Comparison of ENCODE assay signal across 21 mouse cellular contexts in the genomic region with DNA sequence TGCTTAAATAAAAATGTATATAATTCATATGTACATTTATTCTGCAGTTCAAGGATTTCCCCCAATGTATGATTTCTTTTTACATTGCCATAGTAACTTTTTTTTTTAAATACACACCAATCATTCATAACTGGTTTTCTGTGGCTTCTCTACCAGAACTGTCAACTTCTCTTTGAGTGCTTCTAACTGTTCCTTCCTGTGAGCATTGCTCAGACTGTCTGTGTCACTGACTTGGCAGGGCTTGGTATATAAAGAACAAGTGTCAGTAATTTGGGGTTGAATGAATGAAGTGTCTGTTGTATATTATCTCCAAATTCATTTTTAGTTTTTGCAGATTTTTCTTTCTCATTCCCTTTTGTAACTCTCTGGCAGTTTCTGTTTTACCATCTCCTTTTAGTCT. TPM values are rescaled to one million over a fixed set of nuclear protein-coding genes. Genes with fewer than 3 reads are reported as not detected.
DNase-seq lines count a peak whose midpoint lies in the region; ATAC-seq and TF ChIP-seq lines count a peak whose summit lies in the region.
"Had no signal": no experiment of that assay in that cellular context is flagged by ENCODE, and none has a peak within 500 bp of the region (broad histone marks: within the 10 kb centered on the region; RNA-seq: fewer than 3 reads in every experiment).

No protein-coding gene starts in this region.

- H3K36me3 ChIP-seq in heart, adult 2 months (ENCODE audit: control insufficient read depth, insufficient read depth, low read length): peaks cover 17% of the 10 kb centered on the region
- H3K36me3 ChIP-seq in heart, embryonic 15.5 days: no peaks in the 10 kb centered on the region
- H3K36me3 ChIP-seq: embryonic facial prominence, embryonic 12.5 days; forebrain, embryonic 15.5 days; G1E; hindbrain, embryonic 13.5 days; intestine, embryonic 15.5 days had no signal

- H3K79me2 ChIP-seq in heart, adult 2 months (replicated peaks; ENCODE audit: control insufficient read depth, insufficient read depth, low read length): peaks cover 7% of the 10 kb centered on the region

- no peak for TF ChIP-seq POLR2A in heart, adult 2 months (IDR thresholded peaks at IDR 0.05; ENCODE audit: insufficient read depth, low read depth, low read length)

- H3K4me3 ChIP-seq in heart, adult 2 months: no peak overlapping the region
- no peak overlapping the region for H3K4me3 ChIP-seq in heart, embryonic 15.5 days
- H3K4me3 ChIP-seq: embryonic facial prominence, embryonic 12.5 days; forebrain, embryonic 15.5 days; hindbrain, embryonic 13.5 days; intestine, embryonic 15.5 days had no signal

- H3K9ac ChIP-seq in heart, adult 2 months (ENCODE audit: low read depth, low read length): no peak overlapping the region
- H3K9ac ChIP-seq in heart, embryonic 15.5 days: no peak overlapping the region
- H3K9ac ChIP-seq: embryonic facial prominence, embryonic 12.5 days; forebrain, embryonic 15.5 days; hindbrain, embryonic 13.5 days; intestine, embryonic 15.5 days had no signal

- H3K4me2 ChIP-seq in heart, embryonic 15.5 days: no peak overlapping the region
- H3K4me2 ChIP-seq: embryonic facial prominence, embryonic 12.5 days; forebrain, embryonic 15.5 days; hindbrain, embryonic 13.5 days; intestine, embryonic 15.5 days had no signal

- no peak for TF ChIP-seq EP300 in heart, adult 2 months (IDR thresholded peaks at IDR 0.05; ENCODE audit: insufficient read depth, low read depth, low read length)

- TF ChIP-seq CTCF in heart, adult 2 months (IDR thresholded peaks at IDR 0.05): no peak

- H3K27me3 ChIP-seq in heart, adult 2 months (ENCODE audit: control insufficient read depth, insufficient read depth, low read length): no peaks in the 10 kb centered on the region
- H3K27me3 ChIP-seq in heart, embryonic 15.5 days: no peaks in the 10 kb centered on the region
- H3K27me3 ChIP-seq: embryonic facial prominence, embryonic 12.5 days; forebrain, embryonic 15.5 days; hindbrain, embryonic 13.5 days; intestine, embryonic 15.5 days had no signal

- H3K4me1 ChIP-seq in heart, adult 2 months (ENCODE audit: control insufficient read depth, insufficient read depth, low read length): peaks cover 20% of the 10 kb centered on the region
- H3K4me1 ChIP-seq in heart, embryonic 15.5 days (replicated peaks): peaks cover 30% of the 10 kb centered on the region
- H3K4me1 ChIP-seq: embryonic facial prominence, embryonic 12.5 days had no signal

- H3K27ac ChIP-seq in heart, adult 2 months: peak overlapping the region; percentile 31
- 0 out of 2 replicates have a peak overlapping the region, but pooled peaks have one; percentile 67 for H3K27ac ChIP-seq in heart, embryonic 15.5 days
- H3K27ac ChIP-seq: embryonic facial prominence, embryonic 12.5 days; forebrain, embryonic 15.5 days; hindbrain, embryonic 13.5 days; intestine, embryonic 15.5 days had no signal

- no peak for ATAC-seq in heart, embryonic 15.5 days (replicated peaks; ENCODE audit: insufficient number of reproducible peaks, insufficient read depth, low FRiP score, low read depth)
- peak; percentile 86 for ATAC-seq in common myeloid progenitor, adult 5-6 weeks (replicated peaks; ENCODE audit: low read depth, poor library complexity, severe bottlenecking)
- ATAC-seq: CD4-positive, CD25-positive, alpha-beta regulatory T cell, adult 4 months; forebrain, embryonic 15.5 days; intestine, embryonic 15.5 days had no signal

- DNase-seq in heart, adult 2 months: no peak
- no peak for DNase-seq in heart, adult 9 months (ENCODE audit: low spot score in 2 of 2)
- DNase-seq in heart, postnatal 4 days: no peak
- peak; percentile 12 for DNase-seq in 3T3-L1 (ENCODE audit: low read depth, low spot score)
- no peak for DNase-seq in thymus, postnatal 25 days
- DNase-seq in right cerebral cortex, postnatal 4 days: no peak
- DNase-seq: adrenal gland, adult 8-10 months; adrenal gland, postnatal 36 days; B cell, adult 2 months; cerebellum, postnatal 10 days; gastrocnemius, postnatal 14 days; heart, postnatal 36 days; kidney, adult 18-20 months had no signal

- intact Hi-C loops in heart, adult 2 months (cut with DNase I): no loop called here

- H3K9me3 ChIP-seq in heart, embryonic 15.5 days (replicated peaks): no peaks in the 10 kb centered on the region
- H3K9me3 ChIP-seq: embryonic facial prominence, embryonic 12.5 days; forebrain, embryonic 15.5 days; G1E; hindbrain, embryonic 13.5 days; intestine, embryonic 15.5 days had no signal

RNA-seq across cellular contexts. Expression of gene Gnaq, which starts 21.8 kb away (rescaled TPM):
- total RNA-seq in heart, adult 2 months (2021): 10 to 100 TPM; 23.1 to 23.4 TPM
- polyA plus RNA-seq in heart, adult 2 months (2012; rRNA removed): 8.4 and 14.5 TPM in 2 replicates
- 15.7 and 19.5 TPM in 2 replicates for polyA plus RNA-seq in heart, embryonic 15.5 days (2015; fragmentation: Nextera tagmentation; extraction: Ambion mirVana)
- total RNA-seq in heart, postnatal 4 days (2021): 10 to 100 TPM; 43.6 to 46.0 TPM
- 14.9 and 20.5 TPM in 2 replicates for total RNA-seq in common myeloid progenitor, adult 5-6 weeks (2017)
- polyA plus RNA-seq: G1E had no signal
